Mouse (Mus musculus) cerebellum, adult 8-10 months (tissue): Measurements from ENCODE around the gene Cyp4a29.
"Not testable (repeated sequence)": the region's sequence is repeated elsewhere in the genome, so short reads cannot be mapped to it uniquely, and the experiment has no call there.

Experiments used
- DNase-seq: peaks from one replicate; pipeline ENCODE4 v3.0.0; 2022

Cyp4a29 gene

GRCm38 (mm10) chr4:115241784-115242183 lies at the start of gene Cyp4a29:
TSS of gene Cyp4a29 (plus strand) at chr4:115242084.
- DNase-seq = no peak

GRCm38 (mm10) chr4:115232901-115233300 lies 9.0 kb upstream of the Cyp4a29 start:
- DNase-seq = not testable (repeated sequence)

GRCm38 (mm10) chr4:115236462-115237096 lies 5.3 kb upstream of the Cyp4a29 start:
- no peak for DNase-seq

- not testable (repeated sequence) for DNase-seq
Observed at GRCm38 (mm10) chr4:115264687-115265569, 23.0 kb downstream of the Cyp4a29 start.

GRCm38 (mm10) chr4:115278215-115278982 lies 36.5 kb downstream of the Cyp4a29 start:
- DNase-seq = not testable (repeated sequence)

- DNase-seq = no peak
Observed at GRCm38 (mm10) chr4:115280342-115280741, 38.5 kb downstream of the Cyp4a29 start.

GRCm38 (mm10) chr4:115280779-115281178 lies 38.9 kb downstream of the Cyp4a29 start:
- not testable (repeated sequence) for DNase-seq

GRCm38 (mm10) chr4:115281231-115281767 lies 39.4 kb downstream of the Cyp4a29 start:
- not testable (repeated sequence) for DNase-seq

- DNase-seq = not testable (repeated sequence)
Observed at GRCm38 (mm10) chr4:115298746-115299145, 56.9 kb downstream of the Cyp4a29 start, which contains the start of gene Cyp4a12a. TSS of gene Cyp4a12a (plus strand) at chr4:115299046.
